Mouse (Mus musculus) cerebellum, adult 9-11 months (tissue): ENCODE data around the gene Sult1e1.

Experiments
- DNase-seq: peaks from one replicate; pipeline ENCODE4 v3.0.0; 2022

Sult1e1 gene

GRCm38 (mm10) chr5:87591494-87591893 lies at the start of gene Sult1e1:
Sult1e1 (minus strand) TSS chr5:87591594.
- DNase-seq, result no peak

- DNase-seq, result no peak
Measured at GRCm38 (mm10) chr5:87622681-87623080, 31.3 kb upstream of the Sult1e1 start.

- no peak for DNase-seq
Measured at GRCm38 (mm10) chr5:87615128-87615390, 23.7 kb upstream of the Sult1e1 start.

GRCm38 (mm10) chr5:87614364-87615127 lies 23.2 kb upstream of the Sult1e1 start:
- DNase-seq, result no peak

- DNase-seq, result no peak
Measured at GRCm38 (mm10) chr5:87601018-87601417, 9.6 kb upstream of the Sult1e1 start.

- no peak for DNase-seq
Measured at GRCm38 (mm10) chr5:87597891-87598290, 6.5 kb upstream of the Sult1e1 start.

- no peak for DNase-seq
Measured at GRCm38 (mm10) chr5:87589916-87590315, 1.5 kb downstream of the Sult1e1 start.

GRCm38 (mm10) chr5:87580389-87580788 lies 11.0 kb downstream of the Sult1e1 start:
- no peak for DNase-seq

- no peak for DNase-seq
Measured at GRCm38 (mm10) chr5:87574174-87574573, 17.2 kb downstream of the Sult1e1 start.

GRCm38 (mm10) chr5:87573490-87573889 lies 17.9 kb downstream of the Sult1e1 start:
- DNase-seq, result no peak

GRCm38 (mm10) chr5:87572781-87573180 lies 18.6 kb downstream of the Sult1e1 start:
- DNase-seq, result no peak

- no peak for DNase-seq
Measured at GRCm38 (mm10) chr5:87568845-87569244, 22.5 kb downstream of the Sult1e1 start, which contains the start of gene Sult1d1. Sult1d1 (minus strand) TSS chr5:87569027.

- no peak for DNase-seq
Measured at GRCm38 (mm10) chr5:87567306-87567705, 24.1 kb downstream of the Sult1e1 start.

GRCm38 (mm10) chr5:87562966-87563365 lies 28.4 kb downstream of the Sult1e1 start:
- no peak for DNase-seq

- no peak for DNase-seq
Measured at GRCm38 (mm10) chr5:87562526-87562925, 28.9 kb downstream of the Sult1e1 start.

GRCm38 (mm10) chr5:87560145-87560544 lies 31.2 kb downstream of the Sult1e1 start:
- no peak for DNase-seq

- no peak for DNase-seq
Measured at GRCm38 (mm10) chr5:87550935-87551334, 40.5 kb downstream of the Sult1e1 start.

- no peak for DNase-seq
Measured at GRCm38 (mm10) chr5:87538111-87538510, 53.3 kb downstream of the Sult1e1 start, which contains the start of gene Sult1b1. Sult1b1 (minus strand) TSS chr5:87538195.

GRCm38 (mm10) chr5:87535994-87536644 lies 55.3 kb downstream of the Sult1e1 start:
- no peak for DNase-seq

- no peak for DNase-seq
Measured at GRCm38 (mm10) chr5:87532288-87532687, 59.1 kb downstream of the Sult1e1 start.
